Mouse (Mus musculus) cortical plate, adult 2 months (tissue): ENCODE results near the gene Lmbr1l.

ENCODE experiments used
- CTCF ChIP-seq: fragments of 200-500 bp; IDR thresholded peaks from 2 replicates; pipeline ENCODE4 v1.5.1; 2011; ENCODE audit warnings: mild to moderate bottlenecking, control low read depth, low read length; ENCODE audit not compliant: insufficient read depth; ENCODE audit errors: extremely low read depth
- POLR2A ChIP-seq: fragments of 200-500 bp; IDR thresholded peaks from 2 replicates; pipeline ENCODE4 v1.6.1; 2011; ENCODE audit warnings: mild to moderate bottlenecking, low read length, control low read depth; ENCODE audit not compliant: insufficient read depth; ENCODE audit errors: extremely low read depth

- TF ChIP-seq CTCF (no peak), POLR2A (no peak)
Observed at GRCm38 (mm10) chr15:98871070-98871915, 46.7 kb downstream of the Lmbr1l start, which contains the start of gene Kmt2d.
